Mouse (Mus musculus): ENCODE results near the gene Kcnk13. TPM values are rescaled to one million over a fixed set of nuclear protein-coding genes. Genes with fewer than 3 reads are reported as not detected.

Kcnk13 gene
- polyA plus RNA-seq, 1 experiment from 2014 or later = 0.56 TPM

Small RNA genes lying within 50 kb of the gene (microRNA-seq; reads per million reads assigned to microRNA genes)
- not detected for gene Gm23291

Other genes with a start within 250 kb of the Kcnk13 start
- 21.3 and 22.4 TPM in 2 replicates for gene Efcab11, start 80.1 kb upstream of the Kcnk13 start, polyA plus RNA-seq (2014; fragmentation: Nextera tagmentation; extraction: Ambion mirVana)
- 77.9 and 80.4 TPM in 2 replicates for gene Tdp1, start 80.0 kb upstream of the Kcnk13 start, polyA plus RNA-seq (2014; fragmentation: Nextera tagmentation; extraction: Ambion mirVana)
- gene Psmc1, start 145.7 kb downstream of the Kcnk13 start, polyA plus RNA-seq (2014; fragmentation: Nextera tagmentation; extraction: Ambion mirVana) = 410 and 413 TPM in 2 replicates
- 12.8 and 15.2 TPM in 2 replicates for gene Nrde2, start 195.2 kb downstream of the Kcnk13 start, polyA plus RNA-seq (2014; fragmentation: Nextera tagmentation; extraction: Ambion mirVana)
- 1,091 and 1,120 TPM in 2 replicates for gene Calm1, start 234.9 kb downstream of the Kcnk13 start, polyA plus RNA-seq (2014; fragmentation: Nextera tagmentation; extraction: Ambion mirVana)